Mouse (Mus musculus) limb, embryonic 15.5 days (tissue): ENCODE results near the gene Slc24a5. TPM values are rescaled to one million over a fixed set of nuclear protein-coding genes. Genes with fewer than 3 reads are reported as not detected.

Experiments used
- ATAC-seq: fragments of 200-750 bp; cut with Nextera tagmentation; 2 replicates; pipeline ENCODE4 v1.8.0; 2017; ENCODE audit warnings: low read depth, moderate TSS enrichment; ENCODE audit not compliant: insufficient number of reproducible peaks, low FRiP score, low TSS enrichment
- H3K27ac ChIP-seq: fragments of 300-500 bp; sonication (generic); 2 replicates; pipeline ENCODE4 v1.5.1; 2015; ENCODE audit warnings: moderate library complexity, mild to moderate bottlenecking, inconsistent platforms
- H3K27me3 ChIP-seq: fragments of 300-500 bp; sonication (generic); 2 replicates; pipeline ENCODE4 v1.6.1; 2015; ENCODE audit warnings: inconsistent platforms
- H3K36me3 ChIP-seq: fragments of 300-500 bp; sonication (generic); 2 replicates; pipeline ENCODE4 v1.6.1; 2015; ENCODE audit warnings: inconsistent platforms
- H3K4me1 ChIP-seq: fragments of 300-500 bp; sonication (generic); 2 replicates; pipeline ENCODE4 v1.6.1; 2015; ENCODE audit warnings: inconsistent platforms
- H3K4me2 ChIP-seq: fragments of 300-500 bp; sonication (generic); 2 replicates; pipeline ENCODE4 v1.6.1; 2015; ENCODE audit warnings: mild to moderate bottlenecking, inconsistent platforms
- H3K4me3 ChIP-seq: fragments of 300-500 bp; sonication (generic); 2 replicates; pipeline ENCODE4 v1.5.1; 2015; ENCODE audit warnings: mild to moderate bottlenecking, inconsistent platforms
- H3K9ac ChIP-seq: fragments of 300-500 bp; sonication (generic); 2 replicates; pipeline ENCODE4 v1.6.1; 2015; ENCODE audit warnings: inconsistent platforms
- H3K9me3 ChIP-seq: fragments of 300-500 bp; sonication (generic); 2 replicates; pipeline ENCODE4 v1.6.1; 2016; ENCODE audit warnings: inconsistent platforms
- WGBS: fragments of 180-500 bp; shearing (Covaris S2); methylation state at CpG from one replicate; pipeline ENCODE4 v1.1.7; 2015; 5-methylcytosine and 5-hydroxymethylcytosine counted together
- polyA plus RNA-seq: library from polyadenylated mRNA; unstranded; fragments of >200 nt; fragmentation: Nextera tagmentation; extraction: Ambion mirVana; gene quantifications from 2 replicates; pipeline ENCODE4 v1.2.1, GENCODE M21; 2015

Gene Slc24a5
- 4.7 and 5.5 TPM in 2 replicates for polyA plus RNA-seq

GRCm38 (mm10) chr2:125067894-125068293, at the start of gene Slc24a5:
Slc24a5 (plus strand) TSS chr2:125068124.
- Histone ChIP-seq H3K9ac (no peak within 1 kb of the TSS), H3K4me3 (no peak within 1 kb of the TSS), H3K9me3 (no peaks in the 10 kb centered on the region), H3K27ac (no peak within 1 kb of the TSS), H3K36me3 (no peaks in the 10 kb centered on the region), H3K4me2 (no peak within 1 kb of the TSS), H3K4me1 (no peaks in the 10 kb centered on the region), H3K27me3 (no peaks in the 10 kb centered on the region)
- WGBS, result 63% methylated on average over 10 of the region's 10 CpGs
- ATAC-seq, result no peak

GRCm38 (mm10) chr2:125024386-125024785, 43.5 kb upstream of the Slc24a5 start:
- WGBS, result 44% methylated on average over 5 of the region's 5 CpGs
- Histone ChIP-seq H3K36me3 (no peaks in the 10 kb centered on the region), H3K4me3 (no peak overlapping the region), H3K9me3 (no peaks in the 10 kb centered on the region), H3K4me1 (peaks cover 3% of the 10 kb centered on the region; the same call in 1 of the 2 replicates), H3K27me3 (no peaks in the 10 kb centered on the region), H3K4me2 (no peak overlapping the region), H3K9ac (no peak overlapping the region), H3K27ac (no peak overlapping the region)
- ATAC-seq, result no peak

GRCm38 (mm10) chr2:125026358-125027000, 41.4 kb upstream of the Slc24a5 start:
- H3K36me3 ChIP-seq, result no peaks in the 10 kb centered on the region
- H3K9ac ChIP-seq, result no peak overlapping the region
- no peaks in the 10 kb centered on the region for H3K27me3 ChIP-seq
- no peak overlapping the region for H3K4me2 ChIP-seq
- WGBS, result 49% methylated on average over 14 of the region's 14 CpGs
- no peak overlapping the region for H3K27ac ChIP-seq
- H3K4me3 ChIP-seq, result no peak overlapping the region
- H3K4me1 ChIP-seq, result peaks cover 14% of the 10 kb centered on the region
- no peaks in the 10 kb centered on the region for H3K9me3 ChIP-seq
- no peak for ATAC-seq

GRCm38 (mm10) chr2:125030591-125030990, 37.3 kb upstream of the Slc24a5 start:
- H3K27me3 ChIP-seq, result no peaks in the 10 kb centered on the region
- ATAC-seq, result no peak
- WGBS, result 73% methylated on average over 7 of the region's 7 CpGs
- H3K9ac ChIP-seq, result no peak overlapping the region
- H3K4me3 ChIP-seq, result no peak overlapping the region
- no peak overlapping the region for H3K27ac ChIP-seq
- H3K9me3 ChIP-seq, result no peaks in the 10 kb centered on the region
- peaks cover 30% of the 10 kb centered on the region for H3K4me1 ChIP-seq
- no peak overlapping the region for H3K4me2 ChIP-seq
- no peaks in the 10 kb centered on the region for H3K36me3 ChIP-seq

GRCm38 (mm10) chr2:125031111-125031510, 36.8 kb upstream of the Slc24a5 start:
- no peak overlapping the region for H3K4me3 ChIP-seq
- H3K27ac ChIP-seq, result peak overlapping the region; percentile 87
- H3K36me3 ChIP-seq, result no peaks in the 10 kb centered on the region
- H3K9ac ChIP-seq, result no peak overlapping the region
- H3K4me2 ChIP-seq, result no peak overlapping the region
- H3K27me3 ChIP-seq, result no peaks in the 10 kb centered on the region
- 60% methylated on average over 8 of the region's 8 CpGs for WGBS
- H3K4me1 ChIP-seq, result peaks cover 30% of the 10 kb centered on the region
- no peak for ATAC-seq
- H3K9me3 ChIP-seq, result no peaks in the 10 kb centered on the region

- ATAC-seq, result no peak
- H3K27ac ChIP-seq, result peak overlapping the region; percentile 87
- H3K4me1 ChIP-seq, result peaks cover 26% of the 10 kb centered on the region
- no peaks in the 10 kb centered on the region for H3K36me3 ChIP-seq
- H3K4me2 ChIP-seq, result peak overlapping the region; percentile 21; the same call in 1 of the 2 replicates
- H3K9me3 ChIP-seq, result no peaks in the 10 kb centered on the region
- H3K9ac ChIP-seq, result no peak overlapping the region
- no peaks in the 10 kb centered on the region for H3K27me3 ChIP-seq
- H3K4me3 ChIP-seq, result no peak overlapping the region
- WGBS, result 51% methylated on average over 12 of the region's 12 CpGs
Measured at GRCm38 (mm10) chr2:125031562-125032257, 36.2 kb upstream of the Slc24a5 start.

- WGBS, result 44% methylated on average over 17 of the region's 17 CpGs
- H3K4me2 ChIP-seq, result peak overlapping the region; percentile 21; the same call in 1 of the 2 replicates
- H3K4me1 ChIP-seq, result peaks cover 26% of the 10 kb centered on the region
- H3K36me3 ChIP-seq, result no peaks in the 10 kb centered on the region
- ATAC-seq, result peak; percentile 60; the same call in 1 of the 2 replicates
- no peaks in the 10 kb centered on the region for H3K9me3 ChIP-seq
- peak overlapping the region; percentile 87 for H3K27ac ChIP-seq
- H3K4me3 ChIP-seq, result no peak overlapping the region
- no peaks in the 10 kb centered on the region for H3K27me3 ChIP-seq
- no peak overlapping the region for H3K9ac ChIP-seq
Measured at GRCm38 (mm10) chr2:125032258-125032973, 35.5 kb upstream of the Slc24a5 start.

GRCm38 (mm10) chr2:125033042-125033743, 34.7 kb upstream of the Slc24a5 start:
- peak overlapping the region; percentile 87 for H3K27ac ChIP-seq
- no peaks in the 10 kb centered on the region for H3K27me3 ChIP-seq
- H3K4me3 ChIP-seq, result no peak overlapping the region
- H3K4me2 ChIP-seq, result no peak overlapping the region
- ATAC-seq, result peak; percentile 33; the same call in 1 of the 2 replicates
- no peaks in the 10 kb centered on the region for H3K36me3 ChIP-seq
- 26% methylated on average over 10 of the region's 10 CpGs for WGBS
- peaks cover 26% of the 10 kb centered on the region for H3K4me1 ChIP-seq
- H3K9me3 ChIP-seq, result no peaks in the 10 kb centered on the region
- H3K9ac ChIP-seq, result no peak overlapping the region

- no peaks in the 10 kb centered on the region for H3K9me3 ChIP-seq
- ATAC-seq, result no peak
- H3K36me3 ChIP-seq, result no peaks in the 10 kb centered on the region
Measured at GRCm38 (mm10) chr2:125055316-125055903, 12.5 kb upstream of the Slc24a5 start.

GRCm38 (mm10) chr2:125057250-125057815, 10.6 kb upstream of the Slc24a5 start:
- Histone ChIP-seq H3K9ac (no peak overlapping the region), H3K27ac (no peak overlapping the region), H3K4me1 (no peaks in the 10 kb centered on the region), H3K36me3 (no peaks in the 10 kb centered on the region), H3K4me2 (no peak overlapping the region), H3K27me3 (no peaks in the 10 kb centered on the region), H3K4me3 (no peak overlapping the region), H3K9me3 (no peaks in the 10 kb centered on the region)
- no peak for ATAC-seq
- WGBS, result 35% methylated on average over 7 of the region's 7 CpGs

More at GRCm38 (mm10) chr2:125055316-125055903, 12.5 kb upstream of the Slc24a5 start:
- Histone ChIP-seq H3K4me1 (no peaks in the 10 kb centered on the region), H3K9ac (no peak overlapping the region), H3K27ac (no peak overlapping the region), H3K27me3 (no peaks in the 10 kb centered on the region), H3K4me2 (no peak overlapping the region), H3K4me3 (no peak overlapping the region)
- WGBS, result 63% methylated on average over 7 of the region's 7 CpGs

GRCm38 (mm10) chr2:125061451-125061850, 6.5 kb upstream of the Slc24a5 start:
- H3K9me3 ChIP-seq, result no peaks in the 10 kb centered on the region
- H3K27me3 ChIP-seq, result no peaks in the 10 kb centered on the region
- no peak overlapping the region for H3K9ac ChIP-seq
- H3K4me1 ChIP-seq, result no peaks in the 10 kb centered on the region
- H3K4me2 ChIP-seq, result no peak overlapping the region
- no peaks in the 10 kb centered on the region for H3K36me3 ChIP-seq
- no peak overlapping the region for H3K4me3 ChIP-seq
- no peak for ATAC-seq
- H3K27ac ChIP-seq, result no peak overlapping the region
- WGBS, result 90% methylated on average over 7 of the region's 7 CpGs
